Mouse (Mus musculus): Measurements from ENCODE around the gene Tmem265. TPM values are rescaled to one million over a fixed set of nuclear protein-coding genes. Genes with fewer than 3 reads are reported as not detected.
A peak's percentile ranks its signal among the peaks of the same experiment; 100 is the strongest.

Gene Tmem265
- 12.5 and 12.8 TPM in 2 replicates for polyA plus RNA-seq (2012; rRNA removed)

DNA sequence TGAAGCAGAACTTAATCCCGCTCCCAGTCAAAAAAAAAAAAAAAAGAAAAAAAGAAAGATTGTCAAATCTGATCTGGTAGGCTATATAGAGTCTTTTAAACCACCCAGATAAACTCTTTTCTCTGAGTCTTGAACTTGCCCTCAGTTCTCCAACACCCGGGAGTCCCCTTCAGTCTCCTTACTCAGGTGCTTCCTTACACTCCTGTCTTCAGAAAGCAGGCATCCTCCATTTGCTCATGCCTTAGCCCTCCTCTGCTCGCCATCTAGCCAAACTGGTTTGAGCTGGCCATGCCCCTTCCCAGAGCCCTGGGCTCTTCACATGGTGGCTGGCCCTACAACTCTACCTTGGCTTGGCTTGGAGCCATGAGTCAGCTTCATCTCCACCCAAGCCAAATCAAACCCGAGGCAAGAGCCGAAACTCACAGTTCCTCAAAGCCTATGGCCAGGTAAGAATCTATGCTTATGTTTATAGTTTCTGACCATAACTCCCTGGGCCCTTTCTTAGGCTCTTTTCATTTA is at the start of gene Tmem265:
TSS of gene Tmem265 (plus strand) at position 51 of the 519 bp plus-strand sequence.
- 91% methylated on average over 5 of the region's 5 CpGs for WGBS
- peaks cover 43% of the 10 kb centered on the region for H3K36me3 ChIP-seq (ENCODE audit: control insufficient read depth, insufficient read depth, low read length)
- H3K4me1 ChIP-seq (replicated peaks; ENCODE audit: control insufficient read depth, insufficient read depth, low read length), result no peaks in the 10 kb centered on the region
- H3K4me3 ChIP-seq (ENCODE audit: control insufficient read depth, insufficient read depth, low read length), result no peak within 1 kb of the TSS
- H3K27me3 ChIP-seq (ENCODE audit: control insufficient read depth, insufficient read depth, low read length), result no peaks in the 10 kb centered on the region
- no peak for DNase-seq
- H3K27ac ChIP-seq (ENCODE audit: control insufficient read depth, insufficient read depth, low read length), result no peak within 1 kb of the TSS
- TF ChIP-seq CTCF (IDR thresholded peaks at IDR 0.05; ENCODE audit: borderline replicate concordance, control insufficient read depth, extremely low read depth, insufficient read depth, low read length, poor library complexity) (no peak), POLR2A (IDR thresholded peaks at IDR 0.05; ENCODE audit: control insufficient read depth, extremely low read depth, insufficient read depth, low read length, poor library complexity) (no peak)

DNA sequence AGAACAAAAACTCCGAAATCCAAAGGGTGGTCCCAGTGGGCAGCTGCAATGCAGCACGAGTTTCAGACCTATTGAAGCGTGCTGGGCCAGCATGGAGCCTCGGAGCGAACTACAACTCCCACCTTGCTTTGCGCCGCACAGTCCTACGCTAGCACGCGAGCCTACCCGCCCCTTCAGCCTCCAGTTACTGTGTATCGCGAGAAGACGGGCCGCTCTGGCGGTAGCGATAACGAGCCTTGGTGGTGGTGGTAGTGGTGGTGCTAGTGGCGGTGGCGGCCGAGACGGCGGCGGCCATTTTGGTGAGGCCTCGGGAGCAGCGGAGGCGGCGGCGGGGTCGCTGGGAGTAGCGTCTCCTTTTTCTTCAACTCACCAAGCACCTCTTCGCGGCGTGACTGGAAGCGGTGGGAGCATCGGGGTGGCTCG is 49.4 kb upstream of the Tmem265 start, which contains the start of gene Srcap:
TSS of gene Srcap (plus strand) at position 176 of the 423 bp plus-strand sequence.
- no peaks in the 10 kb centered on the region for H3K27me3 ChIP-seq (ENCODE audit: control insufficient read depth, insufficient read depth, low read length)
- peaks cover 11% of the 10 kb centered on the region for H3K36me3 ChIP-seq (ENCODE audit: control insufficient read depth, insufficient read depth, low read length)
- no peaks in the 10 kb centered on the region for H3K4me1 ChIP-seq (replicated peaks; ENCODE audit: control insufficient read depth, insufficient read depth, low read length)
- peak within 1 kb of the TSS; percentile 78 for H3K27ac ChIP-seq (ENCODE audit: control insufficient read depth, insufficient read depth, low read length)
- peak; percentile 92 for TF ChIP-seq POLR2A (IDR thresholded peaks at IDR 0.05; ENCODE audit: control insufficient read depth, extremely low read depth, insufficient read depth, low read length, poor library complexity)
- peak; percentile 47; the same call in 1 of the 2 replicates for TF ChIP-seq CTCF (IDR thresholded peaks at IDR 0.05; ENCODE audit: borderline replicate concordance, control insufficient read depth, extremely low read depth, insufficient read depth, low read length, poor library complexity)
- H3K4me3 ChIP-seq (ENCODE audit: control insufficient read depth, insufficient read depth, low read length), result peak within 1 kb of the TSS; percentile 76
- peak; percentile 95 for DNase-seq
- under 1% methylated on average over 37 of the region's 37 CpGs for WGBS

DNA sequence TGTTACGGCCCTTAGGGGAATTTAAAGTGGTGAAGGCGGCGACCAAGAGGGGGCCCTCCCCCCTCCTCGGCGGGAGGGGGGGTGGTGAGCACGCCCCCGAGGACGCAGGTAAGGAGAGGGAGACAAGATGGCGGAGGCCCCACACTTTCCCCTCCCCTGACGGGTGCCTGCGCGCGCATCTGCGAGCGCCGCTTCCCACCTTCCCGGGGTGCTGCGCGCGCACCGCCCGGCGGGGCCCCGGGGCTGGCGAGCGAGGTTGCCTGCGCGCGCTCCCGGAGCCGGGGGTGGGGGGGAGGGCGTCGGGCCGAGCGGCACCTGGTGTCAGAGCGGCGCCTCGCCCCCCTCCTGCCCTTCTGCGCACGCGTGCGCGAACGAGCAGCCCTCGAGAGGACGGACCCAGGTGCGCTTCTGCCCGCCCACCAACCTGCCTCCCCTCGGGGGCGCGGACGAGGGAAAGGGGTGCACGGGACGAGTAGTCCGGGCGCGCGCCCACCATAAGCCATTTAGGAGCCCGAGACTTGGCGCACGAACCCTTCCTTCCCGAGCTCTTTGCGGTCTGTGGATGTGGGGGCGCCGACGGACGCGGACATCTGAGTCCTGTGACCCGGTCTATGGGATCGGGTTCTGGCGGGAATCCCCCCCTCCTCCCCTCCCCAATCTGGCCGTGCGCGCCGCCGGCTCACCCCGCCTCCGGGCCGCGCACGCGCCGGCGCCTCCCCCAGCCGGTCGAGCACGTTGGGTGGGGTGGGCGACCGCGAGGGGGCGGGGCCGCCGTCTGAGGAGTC is 48.8 kb upstream of the Tmem265 start:
- peak overlapping the region; percentile 78 for H3K27ac ChIP-seq (ENCODE audit: control insufficient read depth, insufficient read depth, low read length)
- WGBS, result under 1% methylated on average over 87 of the region's 93 CpGs
- no peaks in the 10 kb centered on the region for H3K27me3 ChIP-seq (ENCODE audit: control insufficient read depth, insufficient read depth, low read length)
- DNase-seq, result peak; percentile 95
- H3K4me3 ChIP-seq (ENCODE audit: control insufficient read depth, insufficient read depth, low read length), result peak overlapping the region; percentile 76
- TF ChIP-seq POLR2A (IDR thresholded peaks at IDR 0.05; ENCODE audit: control insufficient read depth, extremely low read depth, insufficient read depth, low read length, poor library complexity) (no peak; the same call in 1 of the 2 replicates), CTCF (IDR thresholded peaks at IDR 0.05; ENCODE audit: borderline replicate concordance, control insufficient read depth, extremely low read depth, insufficient read depth, low read length, poor library complexity) (peak; percentile 17; the same call in 1 of the 2 replicates)
- H3K36me3 ChIP-seq (ENCODE audit: control insufficient read depth, insufficient read depth, low read length), result peaks cover 16% of the 10 kb centered on the region
- H3K4me1 ChIP-seq (replicated peaks; ENCODE audit: control insufficient read depth, insufficient read depth, low read length), result no peaks in the 10 kb centered on the region

DNA sequence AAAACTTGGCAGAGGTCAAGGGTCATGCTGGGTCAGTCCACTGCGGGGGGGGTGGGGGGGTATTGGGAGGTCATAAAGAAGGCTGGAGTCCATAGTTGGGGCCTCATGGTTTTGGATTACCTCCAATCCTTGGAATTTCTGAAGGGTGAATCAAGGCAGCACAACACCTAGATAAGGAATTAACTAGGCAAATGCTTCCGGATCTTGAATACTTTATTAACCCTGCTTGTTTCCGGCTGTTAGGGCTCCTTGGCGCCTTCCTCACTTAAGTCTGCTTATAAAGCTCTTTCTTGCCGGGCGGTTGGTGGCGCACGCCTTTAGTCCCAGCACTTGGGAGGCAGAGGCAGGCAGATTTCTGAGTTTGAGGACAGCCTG is 48.2 kb upstream of the Tmem265 start:
- peak; percentile 26 for DNase-seq
- 7% methylated on average over 8 of the region's 8 CpGs for WGBS
- Histone ChIP-seq H3K27me3 (ENCODE audit: control insufficient read depth, insufficient read depth, low read length) (no peaks in the 10 kb centered on the region), H3K4me1 (replicated peaks; ENCODE audit: control insufficient read depth, insufficient read depth, low read length) (no peaks in the 10 kb centered on the region), H3K27ac (ENCODE audit: control insufficient read depth, insufficient read depth, low read length) (no peak overlapping the region), H3K36me3 (ENCODE audit: control insufficient read depth, insufficient read depth, low read length) (peaks cover 22% of the 10 kb centered on the region), H3K4me3 (ENCODE audit: control insufficient read depth, insufficient read depth, low read length) (peak overlapping the region; percentile 76)
- TF ChIP-seq CTCF (IDR thresholded peaks at IDR 0.05; ENCODE audit: borderline replicate concordance, control insufficient read depth, extremely low read depth, insufficient read depth, low read length, poor library complexity) (no peak), POLR2A (IDR thresholded peaks at IDR 0.05; ENCODE audit: control insufficient read depth, extremely low read depth, insufficient read depth, low read length, poor library complexity) (no peak)

DNA sequence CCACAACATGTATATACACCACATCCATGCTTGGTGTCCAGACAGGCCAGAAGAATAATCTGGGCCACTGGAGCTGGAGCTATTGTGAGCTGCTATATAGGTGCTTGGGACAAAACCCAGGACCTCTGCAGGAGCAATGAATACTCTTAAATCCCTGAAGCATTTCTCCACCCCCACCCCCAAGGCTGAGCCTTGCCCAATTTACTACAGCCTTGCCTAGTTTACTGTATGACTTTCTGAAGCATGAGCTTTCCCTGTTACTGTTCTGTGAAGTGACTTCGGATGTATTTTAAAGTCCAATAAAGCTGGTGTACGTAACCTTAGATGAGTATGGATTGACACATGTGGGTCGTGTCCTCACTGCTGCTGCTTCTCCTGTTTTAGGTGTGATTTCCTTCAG is 47.4 kb upstream of the Tmem265 start:
- Histone ChIP-seq H3K4me1 (replicated peaks; ENCODE audit: control insufficient read depth, insufficient read depth, low read length) (no peaks in the 10 kb centered on the region), H3K36me3 (ENCODE audit: control insufficient read depth, insufficient read depth, low read length) (peaks cover 27% of the 10 kb centered on the region), H3K27ac (ENCODE audit: control insufficient read depth, insufficient read depth, low read length) (no peak overlapping the region), H3K4me3 (ENCODE audit: control insufficient read depth, insufficient read depth, low read length) (no peak overlapping the region), H3K27me3 (ENCODE audit: control insufficient read depth, insufficient read depth, low read length) (no peaks in the 10 kb centered on the region)
- TF ChIP-seq POLR2A (IDR thresholded peaks at IDR 0.05; ENCODE audit: control insufficient read depth, extremely low read depth, insufficient read depth, low read length, poor library complexity) (no peak), CTCF (IDR thresholded peaks at IDR 0.05; ENCODE audit: borderline replicate concordance, control insufficient read depth, extremely low read depth, insufficient read depth, low read length, poor library complexity) (no peak)
- 86% methylated on average over 3 of the region's 3 CpGs for WGBS
- no peak for DNase-seq

DNA sequence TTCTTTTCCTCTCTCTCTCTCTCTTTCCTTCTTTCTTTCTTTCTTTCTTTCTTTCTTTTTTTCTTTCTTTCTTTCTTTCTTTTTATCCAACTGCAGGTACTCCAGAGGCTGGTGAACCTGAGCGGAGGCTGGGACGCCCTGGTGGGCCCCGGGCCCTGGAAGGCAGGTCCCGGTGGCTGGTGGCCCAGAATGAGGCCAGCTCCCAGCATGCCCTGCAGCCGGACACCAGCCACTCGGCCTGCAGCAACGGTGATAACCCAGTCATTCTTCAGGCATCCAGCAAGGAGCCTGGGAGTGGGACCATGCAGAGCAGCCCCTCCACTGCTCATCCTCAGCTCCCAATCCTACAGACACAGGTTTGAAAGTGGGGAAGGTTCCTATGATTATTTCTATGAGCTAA is 45.3 kb upstream of the Tmem265 start:
- WGBS, result 100% methylated on average over 7 of the region's 7 CpGs
- no peak for DNase-seq
- Histone ChIP-seq H3K4me3 (ENCODE audit: control insufficient read depth, insufficient read depth, low read length) (no peak overlapping the region), H3K27me3 (ENCODE audit: control insufficient read depth, insufficient read depth, low read length) (no peaks in the 10 kb centered on the region), H3K4me1 (replicated peaks; ENCODE audit: control insufficient read depth, insufficient read depth, low read length) (no peaks in the 10 kb centered on the region), H3K36me3 (ENCODE audit: control insufficient read depth, insufficient read depth, low read length) (peaks cover 46% of the 10 kb centered on the region), H3K27ac (ENCODE audit: control insufficient read depth, insufficient read depth, low read length) (no peak overlapping the region)
- TF ChIP-seq CTCF (IDR thresholded peaks at IDR 0.05; ENCODE audit: borderline replicate concordance, control insufficient read depth, extremely low read depth, insufficient read depth, low read length, poor library complexity) (no peak), POLR2A (IDR thresholded peaks at IDR 0.05; ENCODE audit: control insufficient read depth, extremely low read depth, insufficient read depth, low read length, poor library complexity) (no peak)
